Mouse (Mus musculus) liver, embryonic 14.5 days (tissue): ENCODE measurements around the gene Fxyd1.

Source experiments
- CTCF ChIP-seq: IDR thresholded peaks from 2 replicates; pipeline ENCODE4 v1.5.1; 2016; ENCODE audit warnings: antibody characterized with exemption, low read depth, control low read depth
- EP300 ChIP-seq: IDR thresholded peaks from 2 replicates; pipeline ENCODE4 v1.6.1; 2016; ENCODE audit warnings: antibody characterized with exemption, low read depth

DNA sequence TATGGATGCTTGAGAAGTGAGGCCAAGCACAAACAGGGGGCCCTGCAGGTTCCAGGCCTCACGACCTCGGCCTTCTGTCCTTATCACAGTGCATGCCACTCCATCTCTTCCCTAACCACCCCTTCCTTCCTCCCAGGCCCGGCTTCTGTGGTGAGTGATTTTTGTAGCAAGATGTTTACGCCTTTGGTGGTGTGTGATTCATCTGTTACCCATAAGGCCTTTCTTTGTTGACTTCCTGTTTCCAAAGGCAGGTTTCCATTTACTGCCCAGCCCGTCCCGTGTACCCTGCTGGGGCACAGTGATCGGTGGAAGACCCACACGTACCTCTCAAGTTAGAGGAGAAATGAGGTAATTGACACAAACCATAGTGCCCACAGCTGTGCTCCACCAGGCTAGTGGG is 54.3 kb downstream of the Fxyd1 start:
- TF ChIP-seq CTCF (no peak), EP300 (no peak)
